Mouse (Mus musculus) forebrain, embryonic 15.5 days (tissue): ENCODE data around the gene Cylc2. TPM values are rescaled to one million over a fixed set of nuclear protein-coding genes. Genes with fewer than 3 reads are reported as not detected.

ENCODE experiments used
- ATAC-seq: fragments of 200-750 bp; cut with Nextera tagmentation; replicated peaks from 2 replicates; pipeline ENCODE4 v1.8.0; 2017; ENCODE audit warnings: mild to moderate bottlenecking, moderate TSS enrichment, moderate library complexity
- H3K27ac ChIP-seq: fragments of 300-500 bp; sonication (generic); replicated peaks from 2 replicates; pipeline ENCODE4 v1.5.1; 2015; ENCODE audit warnings: mild to moderate bottlenecking, inconsistent platforms
- H3K27me3 ChIP-seq: fragments of 300-500 bp; sonication (generic); 2 replicates; pipeline ENCODE4 v1.6.1; 2015; ENCODE audit warnings: inconsistent platforms
- H3K36me3 ChIP-seq: fragments of 300-500 bp; sonication (generic); 2 replicates; pipeline ENCODE4 v1.6.1; 2015; ENCODE audit warnings: mild to moderate bottlenecking, inconsistent platforms
- H3K4me1 ChIP-seq: fragments of 300-500 bp; sonication (generic); 2 replicates; pipeline ENCODE4 v1.6.1; 2015; ENCODE audit warnings: inconsistent platforms
- H3K4me2 ChIP-seq: fragments of 300-500 bp; sonication (generic); replicated peaks from 2 replicates; pipeline ENCODE4 v1.6.1; 2015; ENCODE audit warnings: mild to moderate bottlenecking, inconsistent platforms
- H3K4me3 ChIP-seq: fragments of 300-500 bp; sonication (generic); 2 replicates; pipeline ENCODE4 v1.5.1; 2015; ENCODE audit warnings: mild to moderate bottlenecking, inconsistent platforms
- H3K9ac ChIP-seq: fragments of 300-500 bp; sonication (generic); replicated peaks from 2 replicates; pipeline ENCODE4 v1.6.1; 2015; ENCODE audit warnings: mild to moderate bottlenecking, inconsistent platforms
- H3K9me3 ChIP-seq: fragments of 300-500 bp; sonication (generic); 2 replicates; pipeline ENCODE4 v1.6.1; 2016; ENCODE audit warnings: inconsistent platforms
- WGBS: fragments of 180-500 bp; shearing (Covaris S2); methylation state at CpG from one replicate; pipeline ENCODE4 v1.1.7; 2015; ENCODE audit warnings: mixed read lengths; 5-methylcytosine and 5-hydroxymethylcytosine counted together
- polyA plus RNA-seq: library from polyadenylated mRNA; unstranded; fragments of >200 nt; fragmentation: Nextera tagmentation; extraction: Ambion mirVana; gene quantifications from 2 replicates; pipeline ENCODE4 v1.2.1, GENCODE M21; 2015

Gene Cylc2
- not detected in 2 replicates for polyA plus RNA-seq

- 65% methylated on average over 1 of the region's 1 CpGs for WGBS
- Histone ChIP-seq H3K4me3 (no peak within 1 kb of the TSS), H3K9ac (no peak within 1 kb of the TSS), H3K27me3 (no peaks in the 10 kb centered on the region), H3K27ac (no peak within 1 kb of the TSS), H3K36me3 (no peaks in the 10 kb centered on the region), H3K4me1 (no peaks in the 10 kb centered on the region), H3K9me3 (no peaks in the 10 kb centered on the region), H3K4me2 (no peak within 1 kb of the TSS)
- no peak for ATAC-seq
Measured at GRCm38 (mm10) chr4:51216378-51216777, at the start of gene Cylc2. TSS of gene Cylc2 (plus strand) at chr4:51216678.
